Mouse (Mus musculus) adrenal gland (tissue): ENCODE results near the gene Nlgn2.

ENCODE experiments used
- intact Hi-C: fragments of 180-260 bp; cut with DNase I; formaldehyde crosslinking; loops from one replicate; pipeline ENCODE4 v1.15.1; 2025

Gene Nlgn2

DNA sequence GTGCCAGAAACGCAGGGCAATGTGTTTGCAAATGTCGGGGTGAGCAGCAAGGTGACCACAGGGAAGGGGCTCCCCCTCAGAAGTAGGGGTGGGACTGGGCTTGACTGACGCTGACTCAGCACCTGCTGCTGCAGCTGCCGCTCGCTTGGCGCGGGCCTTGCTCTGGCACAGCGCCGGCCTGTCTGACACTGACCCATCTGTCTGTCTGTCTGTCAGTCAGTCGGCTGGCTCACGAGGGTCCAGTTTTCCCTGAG is 37.5 kb downstream of the Nlgn2 start:
- intact Hi-C loops = loop anchor here (5.0 kb wide), 2 partner anchors 33 to 37 kb away; partner anchors contain the start of genes Nlgn2, Tmem256 and Zbtb4

DNA sequence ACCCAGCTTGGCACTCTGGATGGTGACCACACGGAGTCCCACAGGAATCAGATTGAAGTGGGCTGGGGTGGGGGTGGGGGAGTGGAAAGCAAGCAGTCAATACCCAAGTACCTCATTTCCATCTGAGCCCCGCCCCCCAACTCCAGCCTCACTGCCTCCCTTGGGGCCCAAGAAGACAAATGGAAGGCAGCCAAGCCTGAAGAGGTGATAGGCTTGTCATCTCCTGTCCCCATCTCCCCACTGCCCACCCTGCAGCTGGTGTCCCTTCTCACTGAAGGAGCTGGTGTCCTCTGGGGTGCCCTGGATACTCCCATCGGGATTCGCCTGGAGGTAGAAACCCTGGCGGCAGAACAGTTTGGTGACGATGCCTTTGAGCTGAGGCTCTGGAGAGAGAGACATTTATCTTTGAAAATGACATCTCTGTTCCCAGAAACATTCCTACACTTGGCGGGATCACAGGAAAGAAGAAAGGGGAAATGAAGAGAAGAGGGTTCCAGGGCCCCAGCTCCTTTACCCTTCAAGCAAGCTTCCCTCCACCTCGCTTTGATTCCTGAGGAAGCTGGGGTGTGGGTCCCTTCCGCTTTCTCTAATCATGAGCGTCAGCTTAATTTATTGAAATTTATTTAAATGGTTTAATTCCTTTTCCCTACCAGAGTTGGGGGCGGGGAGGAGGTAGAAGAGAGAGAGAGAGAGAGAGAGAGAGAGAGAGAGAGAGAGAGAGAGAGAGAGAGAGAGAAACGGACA is 38.0 kb downstream of the Nlgn2 start:
- intact Hi-C loops = loop anchor here (5.0 kb wide), 2 partner anchors 32 to 38 kb away; partner anchors contain the start of genes Nlgn2, Tmem256 and Zbtb4

DNA sequence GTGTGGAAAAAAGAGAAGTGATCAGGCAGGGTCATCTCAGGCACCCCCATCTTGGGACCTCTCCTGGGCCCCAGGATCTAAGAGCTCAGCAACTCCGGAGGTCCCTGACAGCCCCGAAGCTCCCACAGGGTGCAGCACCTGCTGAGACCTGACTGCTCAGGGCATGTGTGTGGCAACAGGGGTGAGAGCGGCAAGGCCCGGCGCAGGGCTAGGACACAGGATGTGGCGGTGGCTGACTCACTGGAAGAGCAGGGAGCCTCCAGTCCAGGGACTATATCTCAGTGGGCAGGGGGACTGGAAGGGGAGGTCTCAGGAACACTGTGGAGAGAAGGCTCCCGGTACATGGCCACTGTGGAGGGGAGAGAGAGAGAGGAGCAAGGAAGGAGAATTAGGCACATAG is 39.7 kb downstream of the Nlgn2 start:
- intact Hi-C loops = no loop called here

DNA sequence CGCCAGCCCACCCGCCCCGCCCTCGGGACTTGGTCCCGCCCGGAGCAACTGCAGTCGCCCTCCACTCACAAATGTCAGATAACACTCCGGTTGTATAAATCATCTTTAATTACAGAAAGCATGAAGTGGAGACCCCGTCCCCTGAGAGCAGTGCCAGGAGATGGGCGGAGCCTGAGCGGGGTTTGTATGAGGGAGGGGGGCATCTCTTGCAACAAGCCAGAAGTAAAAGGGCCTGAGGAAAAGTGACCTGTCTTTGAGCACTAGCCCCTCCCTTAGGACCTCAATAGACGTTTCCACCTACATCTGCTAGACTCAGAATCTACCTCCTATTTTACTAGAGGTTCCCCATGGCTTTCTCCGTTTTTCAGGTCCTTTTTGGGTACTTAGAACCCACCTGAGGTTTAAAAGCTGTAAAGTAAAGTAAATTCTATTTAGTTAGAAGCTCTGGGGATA is 41.6 kb downstream of the Nlgn2 start:
- intact Hi-C loops = no loop called here

DNA sequence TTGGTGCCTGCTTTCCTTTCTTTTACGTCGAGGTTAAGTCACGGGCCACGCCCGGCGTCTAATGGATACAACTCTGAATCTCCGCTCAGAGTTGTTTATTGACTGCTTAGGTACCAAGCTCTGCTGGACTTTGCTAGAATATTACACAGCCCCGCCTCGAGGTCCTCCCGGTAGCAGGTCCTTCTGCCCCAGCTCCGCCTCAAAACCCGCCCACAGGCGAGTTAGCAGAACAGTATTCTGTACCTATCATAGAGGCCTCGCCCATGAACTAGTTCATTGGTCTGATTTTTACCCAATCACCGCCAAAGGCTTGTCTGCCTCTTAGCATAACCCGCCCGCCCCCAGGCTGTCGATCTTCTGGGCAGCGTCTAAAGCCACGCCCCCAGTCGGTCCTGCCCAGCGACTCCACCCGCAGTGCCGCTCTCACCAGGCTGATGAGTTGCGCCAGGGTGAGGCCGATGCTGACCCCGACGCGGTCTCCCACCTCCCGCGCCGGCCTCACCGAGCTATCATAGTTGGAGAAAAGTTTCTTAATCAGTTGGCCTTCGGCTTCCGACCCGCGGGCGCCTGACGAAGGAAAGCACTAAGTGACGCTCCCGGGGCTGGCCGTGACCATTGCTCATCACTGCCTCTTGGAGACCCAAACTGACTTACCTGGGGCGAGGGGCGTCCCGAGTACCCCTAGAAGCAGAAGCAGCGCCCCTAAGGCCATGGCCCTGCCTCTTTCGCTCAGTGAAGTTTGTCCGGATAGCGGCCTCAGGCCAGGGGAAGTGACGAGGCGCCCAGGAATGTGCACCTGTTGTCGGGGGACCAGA is 42.2 kb downstream of the Nlgn2 start, which contains the start of gene Chrnb1:
Gene Chrnb1 (minus strand): TSS at position 776 of the 815 bp plus-strand sequence.
- intact Hi-C loops = no loop called here

DNA sequence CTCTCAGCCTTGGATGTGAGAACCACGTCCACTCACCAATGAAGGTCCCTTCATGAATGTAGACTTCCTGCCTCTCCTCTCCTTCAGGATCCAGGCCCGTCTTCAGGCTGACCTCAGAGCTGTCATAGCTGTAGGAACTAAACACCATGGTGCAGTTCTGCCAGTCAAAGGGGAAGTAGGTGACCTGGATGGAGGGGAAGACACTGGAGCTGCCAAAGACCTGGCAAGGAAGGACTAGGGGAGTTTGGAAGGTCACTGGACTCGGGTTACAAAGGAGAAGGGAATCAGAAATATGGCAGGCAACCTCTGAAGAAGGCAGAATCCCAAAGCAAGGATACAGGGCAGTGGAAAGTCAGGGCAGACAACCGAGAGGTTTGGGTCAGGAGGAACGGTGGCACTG is 44.2 kb downstream of the Nlgn2 start:
- intact Hi-C loops = no loop called here

DNA sequence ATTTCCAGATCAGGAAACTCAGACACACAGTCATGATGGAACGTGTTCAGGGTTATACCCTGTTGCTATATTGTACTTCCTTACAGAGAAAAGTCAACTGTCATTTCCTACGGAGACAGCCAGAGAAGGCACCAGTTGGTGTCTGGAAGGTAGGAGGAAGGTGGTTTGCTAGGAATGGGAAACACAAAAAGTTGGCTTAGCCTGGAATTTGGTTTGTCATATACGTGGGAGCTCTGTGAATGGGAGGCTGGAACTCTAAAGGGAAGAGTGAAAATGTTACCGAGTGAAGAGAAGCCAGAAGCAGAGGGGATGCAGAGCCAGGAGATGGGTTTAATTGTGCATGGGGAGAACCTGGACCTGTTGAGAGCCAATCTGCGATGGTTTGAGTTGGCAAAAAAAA is 46.2 kb downstream of the Nlgn2 start:
- intact Hi-C loops = no loop called here

DNA sequence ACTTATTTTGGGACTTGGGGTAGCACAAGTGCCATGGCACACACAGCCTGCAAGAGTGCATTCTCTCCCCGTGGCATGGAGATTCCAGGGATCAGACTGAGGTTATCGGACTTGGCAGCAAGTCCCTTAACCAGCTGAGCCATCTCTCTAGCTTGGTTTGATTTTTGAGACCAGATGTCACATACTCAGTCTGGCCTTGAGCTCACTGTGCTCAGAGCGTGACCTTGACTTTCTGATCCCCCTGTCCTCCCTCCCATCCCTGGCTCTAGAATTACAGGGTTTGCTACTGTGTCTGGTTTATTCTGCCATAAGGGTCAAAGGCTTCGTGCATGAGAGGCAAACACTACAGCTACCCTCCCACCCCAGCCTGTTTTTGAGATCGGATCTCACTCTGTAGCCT is 48.2 kb downstream of the Nlgn2 start:
- intact Hi-C loops = no loop called here

DNA sequence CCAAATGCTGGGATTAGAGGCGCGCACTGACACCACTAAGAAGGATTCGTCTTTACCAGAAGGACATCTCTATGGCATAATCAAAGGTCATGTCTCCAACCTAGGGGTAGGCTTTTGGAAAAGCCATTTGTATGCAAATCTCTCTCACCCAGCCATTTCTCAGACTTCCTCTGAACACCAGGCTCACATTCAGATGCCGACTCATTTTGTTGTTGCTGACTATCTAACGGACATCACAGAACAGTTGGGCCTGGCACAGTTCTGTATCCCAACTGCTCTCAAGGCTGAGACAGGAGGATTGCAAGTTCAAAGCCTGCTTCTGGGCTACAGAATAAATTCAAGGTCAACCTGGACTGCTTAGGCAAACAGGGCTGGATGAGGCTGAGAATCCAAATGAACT is 50.3 kb downstream of the Nlgn2 start:
- intact Hi-C loops = no loop called here

DNA sequence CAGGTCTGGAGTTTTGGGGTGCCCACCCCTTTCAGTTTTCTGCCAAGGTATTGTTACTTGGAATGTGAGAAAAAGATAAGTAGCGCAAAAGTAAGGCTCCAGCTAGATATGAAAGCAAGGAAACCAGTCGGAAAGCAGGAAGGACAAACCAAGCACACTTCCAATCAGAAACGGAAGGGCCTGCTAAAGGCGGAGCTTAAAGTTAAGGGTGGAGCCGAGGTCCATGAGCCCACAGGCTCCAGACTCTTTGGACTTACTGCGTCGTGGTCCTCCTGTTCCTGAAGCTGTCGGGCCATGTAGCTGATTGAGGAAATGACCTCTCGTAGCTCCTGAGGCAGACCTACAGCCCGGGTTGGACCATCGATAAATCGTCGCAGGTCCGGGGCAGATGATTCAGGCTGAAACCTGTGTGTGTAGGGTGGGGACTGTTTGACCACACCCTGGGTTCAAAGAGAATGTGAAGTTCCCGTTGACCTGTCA is 52.8 kb downstream of the Nlgn2 start:
- intact Hi-C loops = no loop called here

DNA sequence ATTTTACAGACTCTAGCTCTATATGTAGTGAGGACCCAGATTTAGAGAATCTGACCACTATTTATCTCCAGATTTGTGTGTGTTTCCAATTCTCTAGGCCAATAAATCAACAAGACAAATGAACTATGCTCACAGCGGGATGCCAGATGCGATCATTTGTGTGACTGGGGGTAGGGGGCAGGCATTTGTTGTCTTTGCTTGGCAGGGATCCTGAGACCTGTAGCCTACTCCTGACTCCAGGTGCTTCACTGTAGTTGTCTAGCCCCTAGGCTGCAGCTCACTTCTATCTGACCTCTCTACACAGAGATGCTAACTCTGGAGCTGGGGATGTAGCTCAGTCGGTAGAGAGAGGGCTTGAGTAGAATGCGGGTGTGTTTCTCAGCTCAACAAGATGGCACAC is 55.8 kb downstream of the Nlgn2 start:
- intact Hi-C loops = no loop called here

DNA sequence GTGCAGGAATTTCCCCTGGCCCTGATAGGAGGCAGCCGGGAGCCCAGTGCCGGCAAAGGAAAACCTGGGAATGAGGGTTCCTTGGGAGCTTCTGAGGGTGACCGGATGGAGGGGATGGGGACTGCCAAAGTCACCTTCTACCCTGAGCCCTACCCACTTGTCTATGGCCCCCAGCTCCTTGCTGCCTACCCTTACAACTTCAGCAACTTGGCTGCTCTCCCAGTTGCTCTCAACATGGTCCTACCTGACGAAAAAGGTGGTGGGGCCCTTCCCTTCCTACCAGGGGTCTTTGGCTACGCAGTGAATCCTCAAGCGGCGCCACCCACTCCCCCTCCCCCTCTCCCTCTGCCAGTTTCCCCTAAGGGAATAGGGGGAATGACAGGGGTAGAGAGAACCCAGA is 58.6 kb downstream of the Nlgn2 start:
- intact Hi-C loops = no loop called here

DNA sequence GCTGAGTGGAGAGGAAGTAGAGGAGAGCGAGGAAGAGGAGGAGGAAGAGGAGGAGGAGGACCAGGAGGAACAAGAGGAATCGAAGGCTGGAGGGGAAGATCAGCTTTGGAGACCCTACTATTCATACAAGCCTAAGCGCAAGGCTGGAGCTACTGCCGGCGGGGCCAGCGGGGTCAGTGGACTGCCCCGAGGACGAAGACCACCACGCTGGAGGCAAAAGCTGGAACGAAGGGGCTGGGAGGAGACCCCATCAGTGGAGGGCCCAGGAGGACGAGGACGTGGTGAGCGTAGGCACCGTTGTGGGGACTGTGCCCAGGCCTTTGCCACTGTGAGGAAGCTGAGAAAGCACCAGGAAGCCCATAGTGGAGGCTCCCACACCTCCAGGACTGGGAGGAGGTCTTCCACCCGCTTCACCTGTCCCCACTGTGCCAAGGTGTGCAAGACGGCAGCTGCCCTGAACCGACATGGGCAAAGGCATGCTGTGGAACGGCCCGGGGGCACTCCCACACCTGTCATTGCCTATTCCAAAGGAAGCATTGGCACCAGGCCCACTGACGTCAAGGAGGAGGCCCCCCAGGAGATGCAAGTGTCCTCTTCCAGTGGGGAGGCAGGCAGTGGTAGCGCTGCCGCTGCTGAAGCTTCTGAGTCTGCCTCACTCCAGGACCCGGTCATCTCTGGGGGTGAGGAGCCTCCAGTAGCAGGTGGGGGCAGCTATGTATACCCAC is 59.2 kb downstream of the Nlgn2 start:
- intact Hi-C loops = no loop called here

DNA sequence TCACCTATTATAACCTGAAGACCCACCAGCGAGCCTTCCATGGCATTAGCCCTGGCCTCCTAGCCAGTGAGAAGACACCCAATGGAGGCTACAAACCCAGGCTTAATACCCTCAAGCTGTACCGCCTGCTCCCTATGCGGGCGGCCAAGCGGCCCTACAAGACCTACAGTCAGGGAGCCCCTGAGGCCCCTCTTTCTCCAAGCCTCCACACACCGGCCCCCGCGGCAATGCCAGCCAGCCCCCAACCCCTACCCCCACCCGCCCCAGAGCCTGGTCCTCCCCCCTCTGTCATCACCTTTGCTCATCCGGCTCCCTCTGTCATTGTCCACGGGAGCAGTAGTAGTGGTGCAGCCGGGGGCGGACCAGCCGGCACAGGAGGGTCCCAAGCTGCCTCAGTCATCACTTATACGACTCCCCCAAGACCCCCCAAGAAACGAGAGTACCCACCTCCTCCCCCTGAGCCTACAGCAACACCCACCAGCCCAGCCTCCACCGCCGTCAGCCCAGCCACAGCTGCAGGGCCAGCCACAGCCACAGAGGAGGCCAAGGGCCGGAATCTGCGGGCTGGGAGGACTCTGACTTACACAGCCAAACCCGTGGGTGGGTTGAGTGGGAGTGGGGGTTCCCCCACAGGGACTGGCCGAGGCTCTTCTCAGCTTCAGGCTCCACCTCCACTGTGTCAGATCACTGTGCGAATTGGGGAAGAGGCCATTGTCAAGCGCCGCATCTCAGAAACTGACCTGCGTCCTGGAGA is 59.9 kb downstream of the Nlgn2 start:
- intact Hi-C loops = no loop called here

DNA sequence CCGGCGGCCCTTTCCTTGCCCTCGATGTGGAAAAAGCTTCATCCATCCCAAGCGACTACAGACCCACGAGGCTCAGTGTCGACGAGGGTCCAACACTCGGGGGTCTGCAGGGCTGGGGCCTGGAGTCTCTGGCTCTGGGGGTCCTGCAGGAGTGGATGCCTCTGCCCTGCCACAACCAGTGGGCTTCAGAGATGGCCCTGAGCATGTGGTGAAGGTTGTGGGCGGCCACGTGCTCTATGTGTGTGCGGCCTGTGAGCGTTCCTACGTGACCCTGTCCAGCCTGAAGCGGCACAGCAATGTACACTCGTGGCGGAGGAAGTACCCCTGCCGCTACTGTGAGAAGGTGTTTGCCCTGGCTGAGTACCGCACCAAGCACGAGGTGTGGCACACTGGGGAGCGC is 61.1 kb downstream of the Nlgn2 start:
- intact Hi-C loops = no loop called here

DNA sequence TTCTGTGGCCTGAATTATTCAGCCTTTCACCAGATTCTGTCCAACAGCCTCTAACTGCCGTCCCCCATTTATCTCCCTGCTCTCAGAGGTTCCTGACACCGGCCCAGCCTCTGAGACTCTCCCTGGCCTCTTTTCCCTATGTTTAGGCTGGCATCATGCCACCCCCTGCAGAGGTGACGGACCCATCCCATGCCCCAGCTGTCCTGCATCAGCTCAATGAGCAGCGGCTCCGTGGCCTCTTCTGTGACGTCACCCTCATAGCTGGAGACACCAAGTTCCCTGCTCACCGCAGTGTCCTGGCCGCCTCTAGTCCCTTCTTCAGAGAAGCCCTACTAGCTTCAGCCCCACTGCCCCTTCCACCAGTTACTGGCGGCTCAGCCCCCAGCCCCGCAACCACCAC is 61.9 kb downstream of the Nlgn2 start:
- intact Hi-C loops = no loop called here

DNA sequence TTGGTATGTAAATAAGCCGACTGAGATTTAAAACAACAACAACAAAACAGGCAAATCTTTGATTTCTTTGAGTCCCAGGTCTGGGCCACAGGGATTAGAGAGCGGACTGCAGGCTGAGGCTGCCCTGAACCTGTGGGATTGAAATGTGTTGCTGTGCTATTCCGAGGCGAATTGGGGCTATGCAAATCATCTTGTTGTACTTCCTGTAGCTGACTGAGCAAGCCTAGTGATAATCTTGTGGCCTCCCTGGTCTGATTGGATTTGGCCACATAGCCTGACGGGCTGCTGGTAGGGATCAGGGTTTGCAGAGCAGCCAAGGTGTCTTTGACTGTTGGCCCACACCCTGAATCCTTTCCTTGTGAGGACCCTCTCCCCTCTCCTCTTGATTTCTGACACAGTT is 62.6 kb downstream of the Nlgn2 start:
- intact Hi-C loops = no loop called here
